Mouse (Mus musculus): ENCODE data around the gene Dact3.

The Dact3 gene

DNA sequence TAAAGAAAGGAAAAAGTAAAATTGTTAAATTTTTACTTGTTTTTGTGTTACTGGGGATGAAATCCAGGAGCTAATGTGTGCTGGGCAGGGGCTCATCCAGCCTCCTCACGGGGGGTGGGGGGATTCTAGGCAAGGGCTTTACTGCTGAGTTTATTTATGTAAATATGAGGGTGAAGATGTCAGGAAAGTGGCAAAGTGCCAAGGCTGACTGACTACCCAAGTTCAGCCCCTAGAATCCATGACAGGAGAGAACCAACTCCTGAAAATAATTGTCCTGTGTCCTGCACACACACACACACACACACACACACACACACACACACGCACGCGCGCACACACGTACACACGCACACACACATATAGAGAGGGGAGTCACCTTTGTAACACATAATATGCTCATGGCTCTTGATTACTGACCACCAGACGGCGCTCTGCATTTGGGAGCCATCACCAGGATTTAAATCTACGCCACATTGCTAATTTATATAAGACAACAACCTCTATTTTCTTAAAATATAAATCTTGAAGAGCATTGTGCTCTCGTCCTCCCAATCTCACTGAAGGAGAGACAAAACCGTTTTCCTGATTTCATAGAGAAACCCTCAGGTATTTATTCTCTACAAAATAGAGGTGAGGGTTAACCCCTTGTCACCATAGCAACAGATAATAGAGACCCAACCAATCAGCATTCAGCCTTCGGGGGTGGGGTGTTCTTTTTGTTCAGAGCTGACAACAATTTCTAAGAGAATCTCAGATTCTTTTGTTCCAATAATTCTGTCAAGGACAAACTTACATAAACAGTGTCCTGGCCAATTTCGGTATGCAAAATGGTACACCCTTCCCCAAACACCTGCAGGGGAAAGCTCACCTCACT is 57.8 kb downstream of the Dact3 start:
- CTCF ChIA-PET: interaction anchor here (0.6 to 1.1 kb wide), 2 partner anchors 68 to 1315 kb away, joined by 3 to 4 read pairs; no protein-coding TSS in a partner anchor
